Mouse (Mus musculus) heart, embryonic 14.5 days (tissue): ENCODE results near the gene Sh3rf1. TPM values are rescaled to one million over a fixed set of nuclear protein-coding genes. Genes with fewer than 3 reads are reported as not detected.

ENCODE experiments used
- ATAC-seq: fragments of 200-750 bp; cut with Nextera tagmentation; 2 replicates; pipeline ENCODE4 v1.8.0; 2017; ENCODE audit warnings: low read depth, moderate TSS enrichment; ENCODE audit not compliant: insufficient number of reproducible peaks, insufficient read depth, low FRiP score
- H3K27ac ChIP-seq, 2 experiments: fragments of 200-500 bp in 1 of 2; fragments of 300-500 bp in 1 of 2; sonication (generic) in 1 of 2; replicated peaks in 1 of 2; 2 replicates each; pipeline ENCODE4 v1.5.1; 2012 to 2014; ENCODE audit warnings: low read depth in 2 of 2, low read length in 2 of 2, control low read depth in 1 of 2, mild to moderate bottlenecking in 1 of 2, mixed read lengths in 1 of 2; ENCODE audit not compliant: control insufficient read depth in 1 of 2, insufficient read depth in 1 of 2
- H3K27me3 ChIP-seq: fragments of 300-500 bp; sonication (generic); 2 replicates; pipeline ENCODE4 v1.6.1; 2014; ENCODE audit warnings: mild to moderate bottlenecking, low read length, control low read depth; ENCODE audit not compliant: control insufficient read depth, insufficient read depth
- H3K36me3 ChIP-seq: fragments of 300-500 bp; sonication (generic); 2 replicates; pipeline ENCODE4 v1.6.1; 2014; ENCODE audit warnings: mild to moderate bottlenecking, control low read depth, low read length, mixed read lengths; ENCODE audit not compliant: control insufficient read depth, insufficient read depth
- H3K4me1 ChIP-seq, 2 experiments: fragments of 200-500 bp in 1 of 2; fragments of 300-500 bp in 1 of 2; sonication (generic) in 1 of 2; 2 replicates each; pipeline ENCODE4 v1.6.1; 2012 to 2014; ENCODE audit warnings: low read length in 2 of 2, control low read depth in 1 of 2, mixed read lengths in 1 of 2; ENCODE audit not compliant: control insufficient read depth in 2 of 2, insufficient read depth in 2 of 2
- H3K4me2 ChIP-seq: fragments of 300-500 bp; sonication (generic); 2 replicates; pipeline ENCODE4 v1.6.1; 2014; ENCODE audit warnings: mild to moderate bottlenecking, low read length
- H3K4me3 ChIP-seq, 2 experiments: fragments of 200-500 bp in 1 of 2; fragments of 300-500 bp in 1 of 2; sonication (generic) in 1 of 2; 2 replicates each; pipeline ENCODE4 v1.5.1; 2012 to 2014; ENCODE audit warnings: low read length in 2 of 2, mild to moderate bottlenecking in 2 of 2, control low read depth in 1 of 2, low read depth in 1 of 2, moderate library complexity in 1 of 2; ENCODE audit not compliant: control insufficient read depth in 1 of 2, insufficient read depth in 1 of 2
- H3K9ac ChIP-seq: fragments of 300-500 bp; sonication (generic); 2 replicates; pipeline ENCODE4 v1.6.1; 2014; ENCODE audit warnings: mild to moderate bottlenecking, low read length
- H3K9me3 ChIP-seq: fragments of 300-500 bp; sonication (generic); 2 replicates; pipeline ENCODE4 v1.6.1; 2016; ENCODE audit warnings: low read length, control low read depth; ENCODE audit not compliant: control insufficient read depth
- WGBS: fragments of 180-500 bp; shearing (Covaris S2); extraction: QIAGEN DNeasy Blood & Tissue Kit; methylation state at CpG from one replicate; pipeline ENCODE4 v1.1.7; 2014; 5-methylcytosine and 5-hydroxymethylcytosine counted together
- polyA plus RNA-seq: library from polyadenylated mRNA; unstranded; fragments of >200 nt; fragmentation: Nextera tagmentation; extraction: Ambion mirVana; gene quantifications from 2 replicates; pipeline ENCODE4 v1.2.1, GENCODE M21; 2014

Sh3rf1 gene
- polyA plus RNA-seq, 1 experiment from 2014 or later: 4.9 TPM

DNA sequence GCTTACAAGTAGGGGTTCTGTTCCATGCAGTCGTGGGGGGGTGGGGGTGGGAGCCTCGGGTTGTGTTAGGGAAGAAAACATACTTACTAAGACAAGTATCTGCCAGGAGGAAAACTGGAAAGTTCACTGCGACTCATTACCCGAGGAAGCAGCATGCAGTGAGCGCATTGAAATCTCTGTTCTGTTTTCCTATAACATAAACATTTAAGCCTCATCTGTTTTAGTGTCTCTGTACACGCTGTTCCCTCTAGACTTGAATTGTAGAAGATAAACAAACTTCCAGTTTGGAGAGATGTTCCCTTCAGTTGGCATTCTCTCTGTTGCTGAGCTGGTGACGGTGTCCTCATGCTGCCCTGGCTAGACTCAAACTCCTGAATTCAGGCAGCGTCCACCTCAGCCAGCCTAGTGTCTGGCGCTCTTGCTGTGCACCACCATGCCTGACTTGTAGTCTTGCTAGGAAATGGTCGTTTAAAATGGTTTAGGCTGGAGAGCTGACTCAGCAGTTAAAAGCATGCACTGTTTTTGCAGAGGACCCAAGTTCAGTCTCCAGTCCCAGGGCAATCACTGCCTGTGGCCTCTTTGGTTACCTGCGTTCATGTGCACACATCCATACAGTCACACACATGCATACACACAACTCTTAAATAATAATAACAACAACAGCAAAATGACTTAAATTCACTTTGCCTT lies 162.0 kb downstream of the Sh3rf1 start:
- Histone ChIP-seq H3K27ac (no peak overlapping the region), H3K36me3 (peaks cover 11% of the 10 kb centered on the region; the same call in 1 of the 2 replicates), H3K4me1 (peaks cover 9 to 17% of the 10 kb centered on the region in 2 experiments), H3K9ac (no peak overlapping the region), H3K27me3 (no peaks in the 10 kb centered on the region; the same call in 1 of the 2 replicates), H3K9me3 (no peaks in the 10 kb centered on the region), H3K4me2 (no peak overlapping the region), H3K4me3 (no peak overlapping the region)
- WGBS: 81% methylated on average over 11 of the region's 11 CpGs
- ATAC-seq: no peak

DNA sequence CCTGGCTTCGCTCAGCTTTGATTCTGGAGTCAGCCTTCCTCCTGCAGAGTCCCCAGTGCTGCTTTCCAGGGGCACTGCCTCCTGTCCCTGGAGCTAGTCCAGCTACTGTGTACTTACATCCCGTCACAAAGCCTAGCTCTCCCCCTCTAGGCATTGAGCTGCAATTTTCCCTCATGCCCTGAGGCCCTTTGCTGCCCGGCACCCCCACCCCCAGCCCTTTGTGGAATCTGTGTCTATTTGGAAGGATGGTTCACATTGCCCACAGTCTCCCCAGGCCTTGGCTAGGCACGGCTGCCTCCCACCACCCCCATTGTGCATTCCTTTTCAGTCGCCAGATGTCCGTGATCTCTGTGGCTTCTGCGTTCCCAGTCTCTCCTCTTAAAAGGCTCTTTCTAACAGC lies 163.0 kb downstream of the Sh3rf1 start:
- ATAC-seq: peak; percentile 58
- Histone ChIP-seq H3K4me1 (peaks cover 14 to 17% of the 10 kb centered on the region in 2 experiments), H3K9ac (no peak overlapping the region), H3K4me3 (no peak overlapping the region), H3K27me3 (no peaks in the 10 kb centered on the region; the same call in 1 of the 2 replicates), H3K4me2 (peak overlapping the region; percentile 28), H3K27ac (peak overlapping the region in 1 of 2 experiments; percentile 29; a peak in 1 of 4 replicates), H3K36me3 (peaks cover 11% of the 10 kb centered on the region; the same call in 1 of the 2 replicates), H3K9me3 (no peaks in the 10 kb centered on the region)
- WGBS: 29% methylated on average over 7 of the region's 7 CpGs

DNA sequence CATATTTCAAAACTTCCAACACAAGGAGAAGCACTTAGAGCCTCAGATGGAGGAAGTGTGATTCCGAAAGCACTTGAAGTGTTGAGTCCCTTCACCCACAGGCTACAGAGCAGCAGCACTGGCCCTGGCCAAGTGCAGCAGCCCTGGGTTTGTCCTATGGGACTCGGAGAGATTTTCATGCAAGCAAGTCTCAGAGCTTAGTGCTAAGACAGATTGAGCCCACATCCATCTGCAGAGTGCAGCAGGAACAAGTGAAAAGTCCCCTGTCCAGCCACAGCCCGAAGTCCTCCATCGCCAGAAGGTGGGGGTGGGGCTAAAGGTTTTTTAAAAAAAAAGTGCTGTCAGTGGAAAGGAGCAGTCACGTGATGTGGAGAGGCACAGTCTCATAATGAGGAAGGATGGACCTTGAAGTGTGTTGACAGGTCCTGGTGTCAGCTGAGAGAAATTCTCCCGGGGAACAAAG lies 163.9 kb downstream of the Sh3rf1 start:
- H3K9me3 ChIP-seq: no peaks in the 10 kb centered on the region
- peaks cover 14 to 21% of the 10 kb centered on the region in 2 experiments for H3K4me1 ChIP-seq
- WGBS: 20% methylated on average over 6 of the region's 6 CpGs
- no peaks in the 10 kb centered on the region; the same call in 1 of the 2 replicates for H3K27me3 ChIP-seq
- no peak for ATAC-seq
- peak overlapping the region; percentile 29; the same call in 1 of the 2 replicates for H3K4me2 ChIP-seq
- H3K36me3 ChIP-seq: peaks cover 11% of the 10 kb centered on the region; the same call in 1 of the 2 replicates
- no peak overlapping the region for H3K9ac ChIP-seq
- H3K27ac ChIP-seq: no peak overlapping the region
- no peak overlapping the region for H3K4me3 ChIP-seq

DNA sequence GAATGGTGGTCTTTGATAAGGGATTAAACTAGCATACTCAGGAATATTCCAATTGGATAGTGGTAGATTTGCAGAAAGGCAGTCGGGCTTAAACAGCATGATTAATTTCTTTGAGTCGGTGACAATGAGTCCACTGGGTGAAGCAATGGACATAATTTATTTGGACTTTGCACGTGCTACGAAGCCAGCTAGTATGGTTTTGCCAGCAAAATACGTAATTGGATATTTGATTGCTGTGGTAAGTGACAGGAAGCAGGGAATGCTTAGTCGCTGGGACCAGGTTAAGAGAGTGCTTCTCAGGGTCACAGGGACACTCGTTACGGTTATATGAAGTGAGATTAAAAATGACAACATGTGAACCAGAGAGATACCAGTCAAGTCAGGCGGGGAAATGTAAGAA lies 164.7 kb downstream of the Sh3rf1 start:
- no peak overlapping the region for H3K4me2 ChIP-seq
- H3K36me3 ChIP-seq: peaks cover 11% of the 10 kb centered on the region; the same call in 1 of the 2 replicates
- no peak overlapping the region for H3K27ac ChIP-seq
- no peak for ATAC-seq
- H3K9ac ChIP-seq: no peak overlapping the region
- WGBS: 83% methylated on average over 9 of the region's 9 CpGs
- no peaks in the 10 kb centered on the region for H3K9me3 ChIP-seq
- H3K4me3 ChIP-seq: no peak overlapping the region
- no peaks in the 10 kb centered on the region; the same call in 1 of the 2 replicates for H3K27me3 ChIP-seq
- H3K4me1 ChIP-seq: peaks cover 14 to 21% of the 10 kb centered on the region in 2 experiments

DNA sequence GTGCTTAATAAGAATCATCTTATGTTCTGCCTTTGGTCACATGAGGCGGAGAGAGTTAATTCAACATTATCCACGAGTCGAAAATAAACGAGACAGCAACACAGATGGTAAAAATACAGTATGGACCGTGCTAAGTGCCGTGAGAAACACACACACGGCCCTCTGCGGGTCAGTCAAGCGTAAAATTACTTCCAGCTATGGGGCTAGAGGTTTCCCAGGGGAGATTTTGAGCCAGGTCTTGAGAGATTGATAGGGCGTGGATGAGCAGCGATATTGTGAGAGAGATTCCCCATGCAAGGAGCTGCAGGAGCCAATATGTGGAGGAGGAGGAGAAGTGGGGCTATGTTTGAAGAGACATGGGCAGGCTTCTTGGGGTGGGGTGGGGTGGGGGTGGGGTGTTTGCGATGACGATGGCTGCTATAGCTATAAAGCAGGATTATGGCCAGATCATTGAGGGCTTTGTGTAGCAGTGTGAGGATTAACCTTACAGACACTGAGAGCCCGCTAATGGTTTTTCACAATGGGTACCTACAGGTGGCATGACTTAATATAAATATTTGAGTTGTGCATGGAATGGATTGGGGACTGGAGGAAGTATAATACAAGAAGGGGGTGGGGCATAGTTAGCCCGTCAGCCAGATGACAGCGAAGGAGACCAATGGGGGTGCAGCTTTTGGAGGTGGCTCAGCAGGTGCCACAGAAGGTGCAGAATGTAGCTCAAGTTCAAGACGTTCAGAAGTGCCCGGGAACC lies 166.8 kb downstream of the Sh3rf1 start:
- Histone ChIP-seq H3K27me3 (no peaks in the 10 kb centered on the region), H3K4me2 (no peak overlapping the region), H3K27ac (no peak overlapping the region; a peak in 1 of 4 replicates), H3K4me1 (peaks cover 12 to 18% of the 10 kb centered on the region in 2 experiments), H3K4me3 (no peak overlapping the region), H3K9me3 (no peaks in the 10 kb centered on the region), H3K9ac (no peak overlapping the region), H3K36me3 (no peaks in the 10 kb centered on the region)
- 88% methylated on average over 18 of the region's 18 CpGs for WGBS
- no peak for ATAC-seq

DNA sequence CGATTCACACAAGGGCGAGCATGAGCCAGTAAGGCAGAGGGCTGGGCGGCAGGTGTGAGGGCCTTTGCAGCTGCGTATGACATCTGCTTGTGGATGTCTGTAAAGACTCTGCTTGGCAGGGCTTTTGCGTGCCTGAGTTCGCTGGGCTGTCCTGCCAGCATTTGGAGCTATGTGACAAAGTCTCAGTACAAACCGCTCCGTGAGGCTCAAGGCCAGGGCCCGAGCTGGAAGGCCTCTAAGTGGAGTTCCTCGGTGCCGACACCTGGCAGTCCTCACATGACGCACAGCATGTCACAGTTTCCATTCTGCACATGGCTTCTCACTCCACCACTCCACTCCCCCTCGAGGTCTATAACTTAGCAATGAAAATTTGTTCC lies 167.4 kb downstream of the Sh3rf1 start:
- 0 out of 2 replicates have a peak, but pooled peaks have one; percentile 26 for ATAC-seq
- H3K27ac ChIP-seq: no peak overlapping the region; a peak in 1 of 4 replicates
- H3K4me1 ChIP-seq: peaks cover 13 to 22% of the 10 kb centered on the region in 2 experiments
- H3K4me2 ChIP-seq: no peak overlapping the region
- H3K36me3 ChIP-seq: no peaks in the 10 kb centered on the region
- no peaks in the 10 kb centered on the region for H3K27me3 ChIP-seq
- H3K4me3 ChIP-seq: no peak overlapping the region
- WGBS: 58% methylated on average over 13 of the region's 13 CpGs
- no peaks in the 10 kb centered on the region for H3K9me3 ChIP-seq
- H3K9ac ChIP-seq: no peak overlapping the region

DNA sequence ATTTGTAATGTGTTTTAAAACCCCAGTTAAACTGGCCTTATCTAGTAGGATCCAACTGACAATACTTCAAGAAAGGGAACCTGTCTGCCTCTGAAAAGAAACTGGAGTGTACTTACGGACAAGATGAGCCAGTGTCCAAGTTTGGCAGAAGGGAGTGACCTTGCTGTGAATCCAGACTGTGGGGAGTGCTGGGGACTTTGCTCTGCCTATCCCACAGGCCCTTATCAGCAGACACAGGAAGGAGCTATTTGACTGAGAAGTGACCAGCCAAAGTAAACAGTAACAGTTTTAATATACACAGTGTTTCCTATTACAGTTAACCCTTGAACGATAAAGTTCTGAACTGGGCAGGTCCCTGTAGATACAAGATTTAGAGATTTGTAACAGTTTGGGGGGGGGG lies 173.5 kb downstream of the Sh3rf1 start:
- Histone ChIP-seq H3K9ac (no peak overlapping the region), H3K27ac (peak overlapping the region; percentile 10 to 64; a peak in 2 of 4 replicates), H3K4me1 (peaks cover 8 to 25% of the 10 kb centered on the region in 2 experiments), H3K27me3 (no peaks in the 10 kb centered on the region), H3K4me2 (0 out of 2 replicates have a peak overlapping the region, but pooled peaks have one; percentile 3), H3K4me3 (no peak overlapping the region), H3K9me3 (no peaks in the 10 kb centered on the region), H3K36me3 (no peaks in the 10 kb centered on the region)
- WGBS: 13% methylated on average over 2 of the region's 2 CpGs
- ATAC-seq: peak; percentile 65; the same call in 1 of the 2 replicates
